Mouse (Mus musculus) CH12.LX (cell line): Measurements from ENCODE around the gene Lingo3. TPM values are rescaled to one million over a fixed set of nuclear protein-coding genes. Genes with fewer than 3 reads are reported as not detected.

Experiments used
- DNase-seq: peaks from one replicate; pipeline ENCODE4 v3.0.0-alpha.2; 2013; ENCODE audit errors: extremely low read depth
- H3K27ac ChIP-seq: 2 replicates; pipeline ENCODE4 v1.5.1; 2012; ENCODE audit warnings: low read depth, mild to moderate bottlenecking, control low read depth, moderate library complexity; ENCODE audit not compliant: insufficient read depth
- H3K27me3 ChIP-seq: replicated peaks from 2 replicates; pipeline ENCODE3; 2012; ENCODE audit warnings: inconsistent platforms
- H3K36me3 ChIP-seq, 2 experiments: replicated peaks in 1 of 2; 2 replicates each; pipeline versions ENCODE3 to v1.6.1; 2012; ENCODE audit warnings: inconsistent platforms in 1 of 2, low read length in 1 of 2, mild to moderate bottlenecking in 1 of 2, mixed read lengths in 1 of 2, moderate library complexity in 1 of 2; ENCODE audit not compliant: control insufficient read depth in 1 of 2, insufficient read depth in 1 of 2
- H3K4me1 ChIP-seq, 2 experiments: 2 replicates each; pipeline ENCODE4 v1.6.1; 2012; ENCODE audit warnings: inconsistent platforms in 1 of 2, moderate library complexity in 1 of 2; ENCODE audit not compliant: insufficient read depth in 2 of 2, control insufficient read depth in 1 of 2
- H3K4me2 ChIP-seq: 2 replicates; pipeline ENCODE4 v1.6.1; 2012; ENCODE audit warnings: low read depth, mild to moderate bottlenecking, control low read depth; ENCODE audit not compliant: poor library complexity, insufficient read depth, severe bottlenecking
- H3K4me3 ChIP-seq, 3 experiments: fragments of 150-350 bp in 1 of 3; sonication (generic) in 1 of 3; replicated peaks in 1 of 3; 2 replicates each; pipeline versions ENCODE3 to v1.5.1; 2011 to 2012; ENCODE audit warnings: low read depth in 2 of 3, low read length in 2 of 3, mild to moderate bottlenecking in 2 of 3, moderate library complexity in 2 of 3, control low read depth in 1 of 3, improper control_type of control experiment in 1 of 3, inconsistent platforms in 1 of 3, mixed read lengths in 1 of 3; ENCODE audit not compliant: poor library complexity in 1 of 3
- H3K79me2 ChIP-seq: replicated peaks from 2 replicates; pipeline ENCODE4 v1.6.1; 2012; ENCODE audit warnings: mild to moderate bottlenecking, moderate library complexity; ENCODE audit not compliant: control insufficient read depth, poor library complexity, insufficient read depth, severe bottlenecking; ENCODE audit errors: extremely low read depth
- H3K9ac ChIP-seq: 2 replicates; pipeline ENCODE4 v1.6.1; 2012; ENCODE audit warnings: low read depth, mild to moderate bottlenecking, control low read depth, moderate library complexity; ENCODE audit not compliant: insufficient read depth
- H3K9me3 ChIP-seq: replicated peaks from 2 replicates; pipeline ENCODE3; 2012; ENCODE audit warnings: low read length, inconsistent platforms, mixed read lengths
- CHD2 ChIP-seq: IDR thresholded peaks from 2 replicates; pipeline ENCODE4 v1.6.1; 2011; ENCODE audit warnings: low read length, improper control_type of control experiment
- ETS1 ChIP-seq: conservative IDR thresholded peaks from 2 replicates; pipeline ENCODE4 v1.6.1; 2012; ENCODE audit warnings: low read depth, mild to moderate bottlenecking, inconsistent platforms, low read length, improper control_type of control experiment, moderate library complexity
- JUND ChIP-seq: conservative IDR thresholded peaks from 2 replicates; pipeline ENCODE4 v1.6.1; 2011; ENCODE audit warnings: low read depth, low read length, improper control_type of control experiment
- KAT2A ChIP-seq: IDR thresholded peaks from 2 replicates; pipeline ENCODE4 v1.6.1; 2012; ENCODE audit warnings: low read length, improper control_type of control experiment, inconsistent platforms; ENCODE audit not compliant: insufficient replicate concordance
- MAFK ChIP-seq: IDR thresholded peaks from 2 replicates; pipeline ENCODE4 v1.6.1; 2011; ENCODE audit warnings: low read length, improper control_type of control experiment; ENCODE audit not compliant: insufficient replicate concordance
- MAX ChIP-seq: IDR thresholded peaks from 2 replicates; pipeline ENCODE4 v1.6.1; 2011; ENCODE audit warnings: low read length, improper control_type of control experiment
- MEF2A ChIP-seq: IDR thresholded peaks from 2 replicates; pipeline ENCODE4 v1.6.1; 2014; ENCODE audit warnings: low read depth, mild to moderate bottlenecking, inconsistent platforms, low read length, improper control_type of control experiment, borderline replicate concordance
- RAD21 ChIP-seq: IDR thresholded peaks from 2 replicates; pipeline ENCODE4 v1.6.1; 2011; ENCODE audit warnings: low read depth, mild to moderate bottlenecking, low read length, improper control_type of control experiment, moderate library complexity
- SIN3A ChIP-seq: IDR thresholded peaks from 2 replicates; pipeline ENCODE4 v1.6.1; 2012; ENCODE audit warnings: low read length, improper control_type of control experiment, inconsistent platforms
- ZC3H11A ChIP-seq: IDR thresholded peaks from 2 replicates; pipeline ENCODE4 v1.6.1; 2012; ENCODE audit warnings: low read depth, mild to moderate bottlenecking, inconsistent platforms, low read length, improper control_type of control experiment
- dilution Hi-C: fragments of 300-500 bp; cut with MboI; formaldehyde crosslinking; loops from 2 replicates; pipeline ENCODE4 v1.14.3; 2020; ENCODE audit warnings: low sequenced_read_pairs; ENCODE audit not compliant: extremely low pct_unique_long_range_greater_than_20kb, extremely low pct_ligation_motif_present
- in situ Hi-C: fragments of 300-500 bp; cut with MboI; formaldehyde crosslinking; loops from 3 replicates; pipeline ENCODE4 v1.14.3; 2019; ENCODE audit warnings: low sequenced_read_pairs, low pct_ligation_motif_present, low pct_unique_long_range_greater_than_20kb, mixed read lengths
- polyA plus RNA-seq: library from polyadenylated mRNA; unstranded; fragments of >175 nt; gene quantifications from 2 replicates; pipeline ENCODE4 v1.2.1, GENCODE M21; 2012; ENCODE audit warnings: low read depth; ENCODE audit not compliant: insufficient read length
- total RNA-seq, 2 experiments: library from RNA; depleted of rRNA; stranded (reverse); fragments of 300-350 nt in 1 of 2; fragments of >200 nt in 1 of 2; gene quantifications; 2 replicates each; pipeline ENCODE4 v1.2.3; 2012 to 2014

The Lingo3 gene
- total and polyA plus RNA-seq, 3 experiments, result 0.21 TPM; not detected in 2

DNA sequence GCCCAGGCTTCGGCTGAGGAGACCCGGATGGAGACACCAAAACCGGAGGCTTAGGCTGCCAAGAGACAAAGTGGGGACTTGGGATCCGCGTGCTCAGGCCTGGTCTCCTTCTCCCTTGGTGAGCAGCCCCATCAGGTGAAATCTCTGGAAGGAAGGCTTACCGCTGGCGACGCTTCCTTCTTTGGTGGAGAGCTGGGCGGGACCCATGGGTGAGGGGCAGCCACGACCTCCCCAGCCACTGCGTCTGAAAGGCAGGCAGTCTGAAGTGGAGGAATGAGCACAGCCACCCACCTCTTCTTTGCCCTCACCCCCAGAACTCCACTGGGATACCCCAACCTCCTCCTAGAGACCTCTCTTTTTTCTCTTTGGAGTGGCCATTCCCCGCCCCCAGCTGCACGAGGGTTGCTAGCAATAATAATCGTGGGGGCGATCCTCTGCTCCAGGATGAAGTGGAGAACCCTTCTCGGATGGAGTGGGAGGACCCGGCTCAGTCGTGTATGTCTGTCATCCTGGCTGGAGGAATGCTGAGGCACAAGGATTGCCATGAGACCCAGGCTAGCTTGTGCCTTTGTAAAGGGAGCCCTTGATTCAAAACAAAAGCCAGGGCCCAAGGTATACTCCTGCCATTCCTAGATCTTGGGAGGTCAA lies 34.7 kb downstream of the Lingo3 start:
- Histone ChIP-seq H3K79me2 (no peaks in the 10 kb centered on the region), H3K4me2 (no peak overlapping the region), H3K9ac (no peak overlapping the region), H3K9me3 (peaks cover 5% of the 10 kb centered on the region), H3K27me3 (no peaks in the 10 kb centered on the region), H3K27ac (no peak overlapping the region), H3K4me1 (peaks cover 7 to 14% of the 10 kb centered on the region in 2 experiments), H3K36me3 (peaks cover 29 to 44% of the 10 kb centered on the region in 2 experiments), H3K4me3 (no peak overlapping the region)
- no peak for DNase-seq
- dilution Hi-C loops, result no loop called here
- in situ Hi-C loops, result loop anchor here (10.0 kb wide), 1 partner anchor 186 kb away; no protein-coding TSS in a partner anchor
- no peak for TF ChIP-seq RAD21
- TF ChIP-seq MAFK, result no peak
- no peak for TF ChIP-seq CHD2
- TF ChIP-seq ZC3H11A, result no peak
- no peak for TF ChIP-seq KAT2A
- no peak for TF ChIP-seq MEF2A
- TF ChIP-seq SIN3A, result no peak

- no peak overlapping the region for H3K4me3 ChIP-seq
- peaks cover 36 to 52% of the 10 kb centered on the region in 2 experiments for H3K36me3 ChIP-seq
- dilution Hi-C loops (no loop called here), in situ Hi-C loops (loop anchor here (10.0 kb wide), 1 partner anchor 186 kb away; no protein-coding TSS in a partner anchor)
- H3K27me3 ChIP-seq, result no peaks in the 10 kb centered on the region
- no peak overlapping the region for H3K9ac ChIP-seq
- H3K4me2 ChIP-seq, result no peak overlapping the region
- TF ChIP-seq ETS1, result no peak
- TF ChIP-seq MAX, result no peak
- TF ChIP-seq JUND, result no peak
- TF ChIP-seq, all 38 proteins: peak for 0
- DNase-seq, result no peak
- Histone ChIP-seq H3K4me1 (peaks cover 7 to 14% of the 10 kb centered on the region in 2 experiments), H3K79me2 (no peaks in the 10 kb centered on the region), H3K9me3 (peaks cover 5% of the 10 kb centered on the region), H3K27ac (no peak overlapping the region)
Measured at GRCm38 (mm10) chr10:80808099-80808984, 35.5 kb downstream of the Lingo3 start.
